11 mouse cellular contexts compared by ENCODE assay signal in the genomic region with DNA sequence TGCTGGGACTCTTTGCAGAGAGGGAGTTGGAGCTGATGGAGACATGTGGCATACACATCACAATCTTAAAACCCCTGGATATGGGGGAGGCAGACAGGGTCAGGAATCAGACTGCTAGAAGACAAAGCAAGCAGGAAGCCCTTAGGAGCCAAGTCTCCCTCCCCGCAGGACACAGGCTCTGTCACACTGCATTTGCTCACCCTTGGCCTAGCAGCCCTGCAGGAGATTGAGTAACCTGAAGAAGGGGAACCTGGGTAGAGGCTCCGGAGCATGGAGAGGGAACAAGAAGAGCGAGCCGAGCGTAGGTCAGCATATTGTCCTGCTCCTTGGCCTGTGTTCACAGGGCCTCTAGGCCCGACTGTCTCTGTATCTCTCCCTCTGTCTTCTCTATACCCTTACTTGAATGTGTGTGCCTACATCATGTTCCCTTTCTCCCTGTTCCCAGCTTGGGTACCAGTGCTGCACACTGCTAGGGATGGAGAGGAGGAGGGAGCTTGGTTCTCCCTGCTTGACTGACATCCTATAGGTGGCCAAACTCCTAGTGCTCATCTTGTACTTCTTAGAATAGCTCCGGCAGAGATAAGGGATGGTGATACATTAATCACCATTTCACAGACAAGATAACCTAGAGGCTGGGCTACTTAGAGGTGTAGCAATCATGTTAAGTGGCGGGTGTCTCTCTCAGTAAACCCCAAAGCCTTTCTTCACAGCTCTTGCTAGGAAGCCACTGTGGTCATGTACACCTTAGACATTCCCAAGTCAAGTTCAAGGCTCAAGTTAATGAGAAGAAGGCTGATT. TPM values are rescaled to one million over a fixed set of nuclear protein-coding genes. Genes with fewer than 3 reads are reported as not detected.
DNase-seq lines count a peak whose midpoint lies in the region; ATAC-seq lines count a peak whose summit lies in the region.
"Had no signal": no experiment of that assay in that cellular context is flagged by ENCODE, and none has a peak within 500 bp of the region (broad histone marks: within the 10 kb centered on the region; RNA-seq: fewer than 3 reads in every experiment).

No protein-coding gene starts in this region.

- H3K4me2 ChIP-seq in kidney, embryonic 14.5 days (replicated peaks; ENCODE audit: low read depth, low read length), result no peak overlapping the region
- H3K4me2 ChIP-seq in midbrain, embryonic 16.5 days (ENCODE audit: low read length), result no peak overlapping the region

- no peaks in the 10 kb centered on the region for H3K36me3 ChIP-seq in kidney, embryonic 14.5 days (ENCODE audit: control insufficient read depth, insufficient read depth, low read length)
- H3K36me3 ChIP-seq in midbrain, embryonic 16.5 days (ENCODE audit: control insufficient read depth, insufficient read depth, low read length), result no peaks in the 10 kb centered on the region

- peaks cover 33% of the 10 kb centered on the region for H3K4me1 ChIP-seq in kidney, embryonic 14.5 days (ENCODE audit: control insufficient read depth, insufficient read depth, low read length)
- peaks cover 8% of the 10 kb centered on the region; the same call in 1 of the 2 replicates for H3K4me1 ChIP-seq in midbrain, embryonic 16.5 days (ENCODE audit: control insufficient read depth, insufficient read depth, low read length)

- no peak for ATAC-seq in kidney, embryonic 14.5 days (ENCODE audit: low FRiP score, low TSS enrichment)
- no peak for ATAC-seq in CD4-positive, CD25-positive, alpha-beta regulatory T cell, adult 4 months
- ATAC-seq in midbrain, embryonic 16.5 days, result no peak

- peak; percentile 55 to 65 for DNase-seq in kidney, adult 8-10 months
- DNase-seq in heart, adult 9 months (ENCODE audit: low spot score in 2 of 2), result peak; percentile 28 to 60
- peak; percentile 69 for DNase-seq in kidney, postnatal 36 days
- DNase-seq in monocyte, adult 2 months (ENCODE audit: low read depth in 1 of 2, low spot score in 2 of 2), result peak; percentile 42 to 57
- no peak for DNase-seq in spleen, adult 18-20 months
- DNase-seq: lung, postnatal 10 days had no signal

- no peaks in the 10 kb centered on the region for H3K9me3 ChIP-seq in kidney, embryonic 14.5 days (ENCODE audit: control insufficient read depth, low read length)
- H3K9me3 ChIP-seq in midbrain, embryonic 16.5 days (replicated peaks; ENCODE audit: control insufficient read depth, low read length, poor library complexity, severe bottlenecking), result no peaks in the 10 kb centered on the region

- 56% methylated on average over 8 of the region's 8 CpGs for WGBS in kidney, embryonic 14.5 days
- WGBS in midbrain, embryonic 16.5 days, result 77% methylated on average over 8 of the region's 8 CpGs

- no peaks in the 10 kb centered on the region for H3K27me3 ChIP-seq in kidney, embryonic 14.5 days (ENCODE audit: control insufficient read depth, insufficient read depth, low read length)
- no peaks in the 10 kb centered on the region for H3K27me3 ChIP-seq in midbrain, embryonic 16.5 days (ENCODE audit: control insufficient read depth, insufficient read depth, low read depth, low read length)

- H3K4me3 ChIP-seq in kidney, embryonic 14.5 days (ENCODE audit: low read length), result no peak overlapping the region
- no peak overlapping the region for H3K4me3 ChIP-seq in midbrain, embryonic 16.5 days (ENCODE audit: low read depth, low read length)

- no peak overlapping the region; the same call in 1 of the 2 replicates for H3K9ac ChIP-seq in kidney, embryonic 14.5 days (ENCODE audit: low read depth, low read length)
- H3K9ac ChIP-seq in midbrain, embryonic 16.5 days (ENCODE audit: low read depth, low read length), result no peak overlapping the region

- H3K27ac ChIP-seq in kidney, embryonic 14.5 days (ENCODE audit: low read depth, low read length), result no peak overlapping the region
- no peak overlapping the region for H3K27ac ChIP-seq in midbrain, embryonic 16.5 days (ENCODE audit: low read length)

RNA-seq across cellular contexts. Expression of a gene that starts 12.5 kb away (rescaled TPM):
- 110 and 127 TPM in 2 replicates for polyA plus RNA-seq in kidney, embryonic 14.5 days (2014; fragmentation: Nextera tagmentation; extraction: Ambion mirVana)
- polyA plus RNA-seq in CD4-positive, CD25-positive, alpha-beta regulatory T cell, adult 4 months (2017; shearing (Covaris generic)), result 10 to 100 TPM; 36.5 to 48.6 TPM
- 104 and 131 TPM in 2 replicates for polyA plus RNA-seq in midbrain, embryonic 16.5 days (2015; fragmentation: Nextera tagmentation; extraction: Ambion mirVana)

RNA-seq across cellular contexts. Expression of a gene that starts 34.7 kb away (rescaled TPM):
- not detected in 2 replicates for polyA plus RNA-seq in kidney, embryonic 14.5 days (2014; fragmentation: Nextera tagmentation; extraction: Ambion mirVana)
- polyA plus RNA-seq in CD4-positive, CD25-positive, alpha-beta regulatory T cell, adult 4 months (2017; shearing (Covaris generic)), result under 1 TPM in 1 of 2 experiments, not detected in 1; 0.26 TPM
- polyA plus RNA-seq in midbrain, embryonic 16.5 days (2015; fragmentation: Nextera tagmentation; extraction: Ambion mirVana), result not detected in 2 replicates
- polyA plus RNA-seq: cortical plate, adult 2 months; neural tube, embryonic 14.5 days had no signal

RNA-seq across cellular contexts. Expression of a gene that starts 42.6 kb away (rescaled TPM):
- polyA plus RNA-seq in kidney, embryonic 14.5 days (2014; fragmentation: Nextera tagmentation; extraction: Ambion mirVana), result 260 and 303 TPM in 2 replicates
- polyA plus RNA-seq in CD4-positive, CD25-positive, alpha-beta regulatory T cell, adult 4 months (2017; shearing (Covaris generic)), result 100 to 1,000 TPM; 160 to 161 TPM
- polyA plus RNA-seq in midbrain, embryonic 16.5 days (2015; fragmentation: Nextera tagmentation; extraction: Ambion mirVana), result 127 and 144 TPM in 2 replicates

Comparison
In these comparisons a context has a peak if more than half of its experiments do, and no peak if none do; other contexts are left out.
1. DNase-seq: peak in kidney, adult 8-10 months (2 of 2), heart, adult 9 months (2 of 2), kidney, postnatal 36 days (2 of 2) and monocyte, adult 2 months (2 of 2); none in spleen, adult 18-20 months (0 of 2).